Mouse (Mus musculus) stomach, postnatal 0 days (tissue): ENCODE data around the gene Map3k9.

ENCODE experiments used
- CTCF ChIP-seq: IDR thresholded peaks from 2 replicates; pipeline ENCODE4 v1.5.1; 2016; ENCODE audit warnings: antibody characterized with exemption, low read depth, mild to moderate bottlenecking, moderate library complexity
- EP300 ChIP-seq: optimal IDR thresholded peaks from 2 replicates; pipeline ENCODE3; 2016; ENCODE audit warnings: antibody characterized with exemption

DNA sequence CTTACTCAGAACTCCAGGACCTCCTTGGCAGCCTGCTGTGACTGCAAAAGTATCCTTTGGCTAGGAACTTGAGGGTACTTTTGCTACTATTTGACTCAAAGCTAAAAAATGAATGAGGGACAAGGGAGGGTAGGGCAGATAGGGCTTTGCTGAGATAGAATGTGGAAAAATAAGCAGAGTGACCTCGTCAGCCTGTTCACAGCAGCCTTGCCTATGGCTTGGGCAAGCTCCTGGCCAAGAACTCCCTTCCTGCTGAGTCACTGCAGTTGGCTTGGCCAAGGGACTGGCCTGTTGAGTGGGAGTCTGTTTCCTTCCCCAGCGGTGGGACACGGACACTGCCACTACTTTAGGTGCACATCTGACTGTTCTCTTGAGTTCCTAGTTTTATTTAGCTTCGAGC, 92.4 kb downstream of the Map3k9 start:
- TF ChIP-seq EP300, result no peak
- TF ChIP-seq CTCF, result no peak
